In genomic region chr9:91347591-91347990, GRCm38 (mm10) we compare ENCODE assay signal across 6 mouse cellular contexts.
"Had no signal": no experiment of that assay in that cellular context is flagged by ENCODE, and none has a peak within 500 bp of the region (broad histone marks: within the 10 kb centered on the region; RNA-seq: fewer than 3 reads in every experiment).

No protein-coding gene starts in this region.

- DNase-seq: kidney, adult 9 months; kidney, postnatal 4 days; lung, embryonic 14.5 days; lung, postnatal 10 days; lung, postnatal 4 days; right cerebral cortex, adult 18-20 months had no signal
